Mouse (Mus musculus): ENCODE data around the gene Oprd1. TPM values are rescaled to one million over a fixed set of nuclear protein-coding genes. Genes with fewer than 3 reads are reported as not detected.

Gene Oprd1
- polyA plus RNA-seq, 1 experiment, result 0.60 TPM

DNA sequence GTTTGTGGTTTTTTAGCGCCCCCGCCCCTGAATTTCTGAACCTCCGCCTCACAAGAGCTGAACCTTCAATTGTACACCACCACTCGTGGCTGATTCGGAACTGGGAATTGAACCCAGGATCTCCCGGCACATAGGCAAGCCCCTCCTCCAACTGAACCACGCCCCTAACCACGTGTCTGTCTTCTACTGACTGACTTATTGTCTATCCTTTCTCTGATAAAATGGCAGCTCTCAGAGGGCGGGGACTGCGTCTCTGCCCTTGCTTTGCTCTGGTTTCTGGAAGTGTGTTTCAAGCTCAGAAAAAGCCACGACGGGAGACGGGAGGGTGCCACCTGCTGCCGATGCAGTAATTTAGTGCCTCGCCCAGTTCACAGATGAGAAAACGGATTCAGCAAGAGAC lies 10.4 kb downstream of the Oprd1 start:
- Histone ChIP-seq H3K27me3 (ENCODE audit: control insufficient read depth, insufficient read depth, low read length) (no peaks in the 10 kb centered on the region), H3K27ac (ENCODE audit: insufficient read depth, low read depth, low read length) (peak overlapping the region; percentile 37; the same call in 1 of the 2 replicates), H3K36me3 (ENCODE audit: control insufficient read depth, insufficient read depth, low read length) (no peaks in the 10 kb centered on the region), H3K4me3 (ENCODE audit: low read depth, low read length) (no peak overlapping the region), H3K4me1 (ENCODE audit: control insufficient read depth, insufficient read depth, insufficient read length, low read length) (peaks cover 19% of the 10 kb centered on the region; the same call in 1 of the 2 replicates)
- TF ChIP-seq POLR2A (IDR thresholded peaks at IDR 0.05; ENCODE audit: low read depth, low read length) (no peak), CTCF (IDR thresholded peaks at IDR 0.05; ENCODE audit: extremely low read depth, insufficient read length, insufficient replicate concordance, low read depth, low read length) (no peak)
- WGBS, result 49% methylated on average over 16 of the region's 16 CpGs

DNA sequence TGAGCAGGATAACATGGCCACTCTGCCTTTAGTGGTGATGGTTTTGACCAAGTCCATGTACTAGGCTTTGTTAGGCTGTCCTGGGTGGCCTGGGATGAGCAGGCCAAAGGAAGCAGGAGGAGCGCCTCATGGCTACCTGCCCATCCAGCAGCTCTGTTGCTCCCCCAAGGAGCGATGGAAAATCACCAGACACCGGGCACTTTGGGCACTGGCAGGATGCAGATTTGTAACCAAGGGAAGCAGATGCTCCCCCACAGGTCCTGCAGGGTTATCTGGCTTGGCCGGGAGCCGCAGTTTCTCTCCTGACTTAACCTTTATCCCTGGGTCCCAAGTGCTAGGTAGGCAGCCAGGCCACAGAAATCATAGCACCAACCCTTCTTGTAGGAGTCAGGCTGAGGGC lies 10.9 kb downstream of the Oprd1 start:
- no peaks in the 10 kb centered on the region for H3K36me3 ChIP-seq (ENCODE audit: control insufficient read depth, insufficient read depth, low read length)
- H3K4me1 ChIP-seq (ENCODE audit: control insufficient read depth, insufficient read depth, insufficient read length, low read length), result peaks cover 19% of the 10 kb centered on the region; the same call in 1 of the 2 replicates
- H3K27me3 ChIP-seq (ENCODE audit: control insufficient read depth, insufficient read depth, low read length), result no peaks in the 10 kb centered on the region
- H3K27ac ChIP-seq (ENCODE audit: insufficient read depth, low read depth, low read length), result peak overlapping the region; percentile 37; the same call in 1 of the 2 replicates
- WGBS, result 67% methylated on average over 5 of the region's 5 CpGs
- TF ChIP-seq CTCF (IDR thresholded peaks at IDR 0.05; ENCODE audit: extremely low read depth, insufficient read length, insufficient replicate concordance, low read depth, low read length) (no peak), POLR2A (IDR thresholded peaks at IDR 0.05; ENCODE audit: low read depth, low read length) (no peak)
- no peak overlapping the region for H3K4me3 ChIP-seq (ENCODE audit: low read depth, low read length)

- Histone ChIP-seq H3K27ac (ENCODE audit: insufficient read depth, low read depth, low read length) (peak overlapping the region; percentile 67), H3K36me3 (ENCODE audit: control insufficient read depth, insufficient read depth, low read length) (no peaks in the 10 kb centered on the region), H3K4me1 (ENCODE audit: control insufficient read depth, insufficient read depth, insufficient read length, low read length) (peaks cover 21% of the 10 kb centered on the region; the same call in 1 of the 2 replicates), H3K27me3 (ENCODE audit: control insufficient read depth, insufficient read depth, low read length) (no peaks in the 10 kb centered on the region), H3K4me3 (ENCODE audit: low read depth, low read length) (no peak overlapping the region)
- 39% methylated on average over 7 of the region's 7 CpGs for WGBS
- no peak for TF ChIP-seq POLR2A (IDR thresholded peaks at IDR 0.05; ENCODE audit: low read depth, low read length)
- no peak for TF ChIP-seq CTCF (IDR thresholded peaks at IDR 0.05; ENCODE audit: extremely low read depth, insufficient read length, insufficient replicate concordance, low read depth, low read length)
These were observed 12.0 kb downstream of the Oprd1 start for GRCm38 (mm10) chr4:132132297-132132696.

DNA sequence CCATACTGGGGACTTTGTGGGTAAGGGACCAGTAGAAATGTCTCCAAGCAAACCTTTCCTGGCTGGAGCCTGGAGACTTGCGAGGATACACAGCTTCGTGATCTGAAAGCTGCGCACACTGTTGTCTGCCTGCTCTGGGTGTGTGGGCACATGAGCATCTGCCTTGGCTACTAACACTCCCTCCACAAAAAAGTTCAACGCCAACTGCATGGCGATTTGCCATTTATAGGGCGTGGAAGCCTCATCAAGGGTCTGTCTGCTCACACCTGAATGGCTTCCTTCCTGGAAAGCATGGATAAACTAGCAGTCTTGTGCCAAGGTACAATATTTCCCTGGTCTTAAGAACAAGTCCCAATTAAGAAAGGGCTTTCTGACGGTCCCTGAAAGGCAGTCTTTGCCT lies 12.5 kb downstream of the Oprd1 start:
- TF ChIP-seq POLR2A (IDR thresholded peaks at IDR 0.05; ENCODE audit: low read depth, low read length) (no peak), CTCF (IDR thresholded peaks at IDR 0.05; ENCODE audit: extremely low read depth, insufficient read length, insufficient replicate concordance, low read depth, low read length) (no peak)
- H3K4me1 ChIP-seq (ENCODE audit: control insufficient read depth, insufficient read depth, insufficient read length, low read length), result peaks cover 23% of the 10 kb centered on the region; the same call in 1 of the 2 replicates
- H3K36me3 ChIP-seq (ENCODE audit: control insufficient read depth, insufficient read depth, low read length), result no peaks in the 10 kb centered on the region
- H3K27ac ChIP-seq (ENCODE audit: insufficient read depth, low read depth, low read length), result peak overlapping the region; percentile 67
- 57% methylated on average over 7 of the region's 7 CpGs for WGBS
- no peak overlapping the region for H3K4me3 ChIP-seq (ENCODE audit: low read depth, low read length)
- no peaks in the 10 kb centered on the region for H3K27me3 ChIP-seq (ENCODE audit: control insufficient read depth, insufficient read depth, low read length)

DNA sequence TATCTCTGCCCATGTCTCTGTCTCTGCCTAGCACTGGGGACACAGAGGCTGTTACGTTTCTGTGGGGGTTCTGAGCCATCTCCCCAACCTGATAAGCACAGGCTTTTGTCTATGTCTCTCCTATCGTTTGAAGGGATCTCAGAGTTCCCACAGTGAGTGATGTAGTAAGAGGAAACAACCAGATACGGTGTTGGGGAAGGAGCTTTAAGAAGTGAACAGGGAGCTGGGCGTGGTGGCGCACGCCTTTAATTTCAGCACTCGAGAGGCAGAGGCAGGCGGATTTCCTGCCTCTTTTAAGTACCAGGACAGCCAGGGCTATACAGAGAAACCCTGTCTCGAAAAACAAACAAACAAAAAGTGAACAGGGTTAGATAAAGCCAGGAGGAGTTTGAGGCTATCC lies 13.2 kb downstream of the Oprd1 start:
- no peak for TF ChIP-seq CTCF (IDR thresholded peaks at IDR 0.05; ENCODE audit: extremely low read depth, insufficient read length, insufficient replicate concordance, low read depth, low read length)
- TF ChIP-seq POLR2A (IDR thresholded peaks at IDR 0.05; ENCODE audit: low read depth, low read length), result no peak
- Histone ChIP-seq H3K36me3 (ENCODE audit: control insufficient read depth, insufficient read depth, low read length) (no peaks in the 10 kb centered on the region), H3K4me1 (ENCODE audit: control insufficient read depth, insufficient read depth, insufficient read length, low read length) (peaks cover 25% of the 10 kb centered on the region; the same call in 1 of the 2 replicates), H3K27me3 (ENCODE audit: control insufficient read depth, insufficient read depth, low read length) (no peaks in the 10 kb centered on the region), H3K4me3 (ENCODE audit: low read depth, low read length) (no peak overlapping the region), H3K27ac (ENCODE audit: insufficient read depth, low read depth, low read length) (no peak overlapping the region)
- WGBS, result 77% methylated on average over 9 of the region's 9 CpGs

DNA sequence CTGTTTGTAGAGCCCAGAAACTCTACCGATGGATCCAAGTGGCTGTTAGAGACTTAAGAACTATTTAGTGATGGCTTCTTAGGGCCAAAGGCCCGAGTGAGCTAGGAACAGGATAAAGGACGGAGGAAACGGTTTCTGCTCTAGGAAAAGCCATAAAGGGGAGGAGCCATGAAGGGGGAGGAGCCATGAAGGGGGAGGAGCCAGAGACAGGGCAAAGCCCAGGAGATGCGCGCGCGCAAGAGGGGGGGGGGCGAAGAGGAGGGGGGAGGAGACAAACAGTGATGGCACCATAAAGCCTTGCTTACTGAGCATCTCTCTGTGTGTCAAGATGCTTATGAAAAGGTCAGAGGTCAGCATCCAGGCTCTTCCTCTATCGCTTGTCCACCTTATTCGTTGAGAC lies 13.6 kb downstream of the Oprd1 start:
- 75% methylated on average over 11 of the region's 11 CpGs for WGBS
- Histone ChIP-seq H3K36me3 (ENCODE audit: control insufficient read depth, insufficient read depth, low read length) (no peaks in the 10 kb centered on the region), H3K4me3 (ENCODE audit: low read depth, low read length) (no peak overlapping the region), H3K27ac (ENCODE audit: insufficient read depth, low read depth, low read length) (no peak overlapping the region), H3K27me3 (ENCODE audit: control insufficient read depth, insufficient read depth, low read length) (no peaks in the 10 kb centered on the region), H3K4me1 (ENCODE audit: control insufficient read depth, insufficient read depth, insufficient read length, low read length) (peaks cover 25% of the 10 kb centered on the region; the same call in 1 of the 2 replicates)
- no peak for TF ChIP-seq CTCF (IDR thresholded peaks at IDR 0.05; ENCODE audit: extremely low read depth, insufficient read length, insufficient replicate concordance, low read depth, low read length)
- TF ChIP-seq POLR2A (IDR thresholded peaks at IDR 0.05; ENCODE audit: low read depth, low read length), result no peak

DNA sequence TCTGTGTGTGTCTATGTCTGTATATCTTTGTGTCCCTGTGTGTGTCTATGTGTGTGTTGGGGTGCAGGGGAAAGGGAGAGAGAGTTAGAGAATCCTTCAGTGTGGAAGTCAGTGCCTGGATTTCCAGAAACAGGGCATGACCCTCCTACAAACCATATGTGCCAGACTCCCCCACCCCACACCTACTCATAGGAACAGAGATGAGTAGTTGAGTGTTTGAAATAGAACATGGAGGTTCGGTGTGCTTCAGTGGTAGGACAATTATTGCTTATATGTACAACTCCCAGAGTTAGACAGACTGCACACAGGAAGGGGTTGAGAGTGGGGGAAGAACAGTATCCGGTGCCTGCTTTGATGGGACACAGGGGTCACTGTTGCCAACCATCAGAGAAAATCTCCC lies 14.2 kb downstream of the Oprd1 start:
- 88% methylated on average over 2 of the region's 2 CpGs for WGBS
- TF ChIP-seq POLR2A (IDR thresholded peaks at IDR 0.05; ENCODE audit: low read depth, low read length), result no peak
- no peak for TF ChIP-seq CTCF (IDR thresholded peaks at IDR 0.05; ENCODE audit: extremely low read depth, insufficient read length, insufficient replicate concordance, low read depth, low read length)
- H3K27me3 ChIP-seq (ENCODE audit: control insufficient read depth, insufficient read depth, low read length), result no peaks in the 10 kb centered on the region
- peaks cover 25% of the 10 kb centered on the region; the same call in 1 of the 2 replicates for H3K4me1 ChIP-seq (ENCODE audit: control insufficient read depth, insufficient read depth, insufficient read length, low read length)
- no peak overlapping the region for H3K27ac ChIP-seq (ENCODE audit: insufficient read depth, low read depth, low read length)
- H3K36me3 ChIP-seq (ENCODE audit: control insufficient read depth, insufficient read depth, low read length), result no peaks in the 10 kb centered on the region
- no peak overlapping the region for H3K4me3 ChIP-seq (ENCODE audit: low read depth, low read length)
